Mouse (Mus musculus): Measurements from ENCODE around the gene Daglb.
"Not testable (repeated sequence)": the region's sequence is repeated elsewhere in the genome, so short reads cannot be mapped to it uniquely, and the experiment has no call there.

Daglb gene

GRCm38 (mm10) chr5:143487193-143487592, 22.8 kb downstream of the Daglb start:
- no peak for DNase-seq (ENCODE audit: low read depth, low spot score)

- DNase-seq (ENCODE audit: low read depth, low spot score): no peak
Observed at GRCm38 (mm10) chr5:143487998-143488397, 23.6 kb downstream of the Daglb start.

- no peak for DNase-seq (ENCODE audit: low read depth, low spot score)
Observed at GRCm38 (mm10) chr5:143489749-143490342, 25.5 kb downstream of the Daglb start.

- peak; percentile 12 for DNase-seq (ENCODE audit: low read depth, low spot score)
Observed at GRCm38 (mm10) chr5:143491736-143492135, 27.4 kb downstream of the Daglb start.

- no peak for DNase-seq (ENCODE audit: low read depth, low spot score)
Observed at GRCm38 (mm10) chr5:143493163-143493562, 28.8 kb downstream of the Daglb start.

GRCm38 (mm10) chr5:143495708-143496107, 31.3 kb downstream of the Daglb start:
- DNase-seq (ENCODE audit: low read depth, low spot score): no peak

GRCm38 (mm10) chr5:143497451-143497850, 33.1 kb downstream of the Daglb start:
- no peak for DNase-seq (ENCODE audit: low read depth, low spot score)

GRCm38 (mm10) chr5:143499197-143499596, 34.8 kb downstream of the Daglb start:
- DNase-seq (ENCODE audit: low read depth, low spot score): no peak

- DNase-seq (ENCODE audit: low read depth, low spot score): no peak
Observed at GRCm38 (mm10) chr5:143499686-143500085, 35.3 kb downstream of the Daglb start.

GRCm38 (mm10) chr5:143500711-143501110, 36.3 kb downstream of the Daglb start:
- DNase-seq (ENCODE audit: low read depth, low spot score): not testable (repeated sequence)

- no peak for DNase-seq (ENCODE audit: low read depth, low spot score)
Observed at GRCm38 (mm10) chr5:143501140-143501539, 36.8 kb downstream of the Daglb start.

- DNase-seq (ENCODE audit: low read depth, low spot score): no peak
Observed at GRCm38 (mm10) chr5:143501649-143502048, 37.3 kb downstream of the Daglb start.

GRCm38 (mm10) chr5:143502899-143503557, 38.6 kb downstream of the Daglb start:
- no peak for DNase-seq (ENCODE audit: low read depth, low spot score)

- no peak for DNase-seq (ENCODE audit: low read depth, low spot score)
Observed at GRCm38 (mm10) chr5:143503740-143504139, 39.4 kb downstream of the Daglb start.

- peak; percentile 40 for DNase-seq (ENCODE audit: low read depth, low spot score)
Observed at GRCm38 (mm10) chr5:143504453-143504852, 40.1 kb downstream of the Daglb start.

- DNase-seq (ENCODE audit: low read depth, low spot score): no peak
Observed at GRCm38 (mm10) chr5:143505056-143505455, 40.7 kb downstream of the Daglb start.

GRCm38 (mm10) chr5:143505545-143505944, 41.2 kb downstream of the Daglb start:
- no peak for DNase-seq (ENCODE audit: low read depth, low spot score)

GRCm38 (mm10) chr5:143509294-143509693, 44.9 kb downstream of the Daglb start:
- DNase-seq (ENCODE audit: low read depth, low spot score): no peak

GRCm38 (mm10) chr5:143509737-143510136, 45.4 kb downstream of the Daglb start:
- DNase-seq (ENCODE audit: low read depth, low spot score): no peak

GRCm38 (mm10) chr5:143511577-143511976, 47.2 kb downstream of the Daglb start:
- no peak for DNase-seq (ENCODE audit: low read depth, low spot score)

GRCm38 (mm10) chr5:143512305-143512704, 47.9 kb downstream of the Daglb start:
- DNase-seq (ENCODE audit: low read depth, low spot score): no peak

- DNase-seq (ENCODE audit: low read depth, low spot score): no peak
Observed at GRCm38 (mm10) chr5:143514878-143515277, 50.5 kb downstream of the Daglb start.

- DNase-seq (ENCODE audit: low read depth, low spot score): no peak
Observed at GRCm38 (mm10) chr5:143517005-143517404, 52.6 kb downstream of the Daglb start.
